Mouse (Mus musculus) cortical plate, adult 2 months (tissue): ENCODE results near the gene Gstt3. TPM values are rescaled to one million over a fixed set of nuclear protein-coding genes. Genes with fewer than 3 reads are reported as not detected.

Experiments used
- H3K27ac ChIP-seq: fragments of 200-500 bp; 2 replicates; pipeline ENCODE4 v1.5.1; 2012; ENCODE audit warnings: low read length, control low read depth, inconsistent platforms; ENCODE audit not compliant: insufficient read depth
- H3K4me1 ChIP-seq: fragments of 200-500 bp; 2 replicates; pipeline ENCODE4 v1.6.1; 2011; ENCODE audit warnings: low read length; ENCODE audit not compliant: control insufficient read depth, insufficient read depth
- H3K4me3 ChIP-seq: fragments of 200-500 bp; 2 replicates; pipeline ENCODE4 v1.5.1; 2011; ENCODE audit warnings: mild to moderate bottlenecking, low read length, control low read depth; ENCODE audit not compliant: insufficient read depth
- CTCF ChIP-seq: fragments of 200-500 bp; IDR thresholded peaks from 2 replicates; pipeline ENCODE4 v1.5.1; 2011; ENCODE audit warnings: mild to moderate bottlenecking, control low read depth, low read length; ENCODE audit not compliant: insufficient read depth; ENCODE audit errors: extremely low read depth
- POLR2A ChIP-seq: fragments of 200-500 bp; IDR thresholded peaks from 2 replicates; pipeline ENCODE4 v1.6.1; 2011; ENCODE audit warnings: mild to moderate bottlenecking, low read length, control low read depth; ENCODE audit not compliant: insufficient read depth; ENCODE audit errors: extremely low read depth
- polyA plus RNA-seq: library from polyadenylated mRNA; depleted of rRNA; stranded (reverse); fragments of >200 nt; gene quantifications from 2 replicates; pipeline ENCODE4 v1.2.3, GENCODE M21; 2012; rRNA removed

The Gstt3 gene
- 4.1 and 4.7 TPM in 2 replicates for polyA plus RNA-seq

DNA sequence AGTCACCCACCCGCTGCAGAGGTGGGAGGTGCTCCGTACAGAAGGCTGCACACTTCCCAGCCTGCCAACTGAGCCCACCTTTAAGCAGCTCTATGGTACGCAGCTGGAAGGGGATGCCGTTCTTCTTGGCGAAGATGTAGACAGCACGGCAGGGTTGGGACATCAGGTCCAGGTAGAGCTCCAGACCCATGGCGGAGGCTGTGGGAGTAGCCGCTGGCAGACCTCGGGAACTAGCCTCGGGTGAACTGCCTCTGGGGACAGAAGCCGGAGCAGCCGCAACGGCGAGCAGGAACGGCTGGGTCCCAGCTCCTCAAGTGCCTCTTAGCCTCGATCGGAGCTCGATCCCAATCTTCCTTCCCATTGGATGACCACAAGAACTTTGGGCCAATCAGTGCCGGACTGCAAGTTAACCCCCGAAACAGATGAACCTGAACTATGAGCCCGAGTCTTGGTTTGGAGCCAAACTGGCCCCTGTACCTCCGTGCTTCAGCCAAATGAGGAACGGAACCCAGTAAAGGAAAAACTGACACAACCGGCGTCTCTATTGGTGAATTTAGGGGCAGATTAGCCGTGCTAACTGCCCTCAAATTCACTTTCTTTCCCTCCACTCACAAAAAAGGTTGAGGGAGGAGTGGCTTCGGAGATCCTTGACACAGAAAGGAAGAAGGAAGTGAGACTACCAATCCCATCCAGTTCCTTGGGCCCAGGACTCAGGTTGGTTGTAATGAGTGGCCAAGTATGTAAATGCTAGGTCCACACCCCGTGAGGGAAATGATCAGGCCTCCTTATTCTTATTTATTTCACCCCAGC is at the start of gene Gstt3, which contains the start of gene Gm20441:
Gene Gstt3, minus strand, starts transcription at position 646 of the 810 bp plus-strand sequence.
Gene Gm20441, minus strand, starts transcription at position 186 of the 810 bp plus-strand sequence.
- Histone ChIP-seq H3K27ac (no peak within 1 kb of the TSS), H3K4me3 (peak within 1 kb of the TSS; percentile 34), H3K4me1 (no peaks in the 10 kb centered on the region)
- TF ChIP-seq CTCF (no peak), POLR2A (no peak)

DNA sequence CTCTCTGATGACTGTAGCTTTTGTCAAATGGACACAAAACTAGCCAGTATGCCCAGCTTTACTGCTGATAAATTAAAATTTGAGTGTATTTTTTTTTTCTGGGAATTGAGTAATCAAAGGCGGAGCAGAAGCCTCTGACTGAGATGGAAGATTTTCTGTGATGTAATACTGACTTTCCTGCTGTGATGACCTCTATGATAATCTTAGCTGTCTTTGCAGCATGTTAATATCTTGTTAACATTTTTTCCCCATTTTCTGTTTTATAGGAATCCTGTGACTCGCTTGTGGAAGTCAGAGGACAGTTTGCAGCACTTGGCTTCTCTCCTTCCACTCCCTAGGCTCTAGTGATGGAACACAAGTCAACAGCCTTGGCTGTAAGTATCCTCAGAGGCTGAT is 49.1 kb upstream of the Gstt3 start:
- no peaks in the 10 kb centered on the region for H3K4me1 ChIP-seq
- no peak for TF ChIP-seq CTCF
- no peak for TF ChIP-seq POLR2A
- no peak overlapping the region for H3K27ac ChIP-seq
- H3K4me3 ChIP-seq: no peak overlapping the region

DNA sequence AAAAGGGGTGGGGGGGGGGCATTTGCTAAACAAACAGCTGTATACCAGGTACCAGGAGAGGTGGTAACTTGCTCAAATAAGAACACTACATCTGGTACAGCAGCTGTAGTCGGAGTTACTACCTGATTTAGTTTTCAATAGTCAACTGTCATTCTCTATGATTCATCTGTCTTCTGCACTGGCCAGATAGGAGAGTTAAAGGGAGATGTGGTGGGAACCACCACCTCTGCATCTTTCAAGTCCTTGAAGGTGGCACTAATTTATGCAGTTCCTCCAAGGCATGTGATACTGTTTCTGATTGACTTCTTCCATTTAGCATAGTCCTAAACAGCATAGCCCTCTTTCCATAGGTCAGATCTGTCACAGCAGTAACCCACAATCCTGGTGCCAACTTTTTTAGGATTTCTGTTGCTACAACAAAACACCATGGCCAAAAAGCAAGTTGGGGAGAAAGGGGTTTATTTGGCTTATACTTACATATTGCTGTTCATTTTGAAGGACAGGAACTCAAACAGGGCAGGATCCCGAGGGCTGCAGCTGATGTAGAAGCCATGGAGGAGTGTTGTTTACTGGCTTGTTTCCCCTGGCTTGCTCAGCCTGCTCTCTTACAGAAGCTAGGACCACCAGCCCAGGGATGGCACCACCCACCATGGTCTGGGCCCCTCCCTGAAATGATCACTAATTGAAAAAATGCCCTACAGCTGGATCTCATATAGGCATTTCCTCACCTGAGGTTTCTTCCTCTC is 48.5 kb upstream of the Gstt3 start:
- Histone ChIP-seq H3K4me1 (no peaks in the 10 kb centered on the region), H3K27ac (no peak overlapping the region), H3K4me3 (no peak overlapping the region)
- TF ChIP-seq POLR2A (no peak), CTCF (no peak)

DNA sequence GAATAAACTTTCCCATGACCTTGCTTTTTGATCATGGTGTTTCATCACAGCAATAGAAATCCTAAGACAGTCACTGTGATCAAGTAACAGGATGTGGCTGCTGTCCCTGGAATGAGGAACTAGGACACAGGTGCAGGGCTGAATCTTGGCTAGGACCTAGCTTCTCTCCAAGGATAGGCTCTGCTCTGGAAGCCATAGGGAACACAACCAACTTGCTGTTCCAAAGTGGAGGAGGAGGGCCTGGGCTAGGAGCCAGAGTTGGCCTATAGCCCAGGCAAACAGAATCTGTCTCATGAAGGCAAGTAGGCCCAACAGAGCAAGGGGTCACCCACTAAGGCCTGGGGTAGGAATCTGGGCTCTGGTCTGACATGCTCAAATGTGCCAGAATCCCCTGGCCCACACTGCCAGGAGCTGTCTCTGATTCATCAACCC is 47.3 kb upstream of the Gstt3 start:
- no peak for TF ChIP-seq POLR2A
- Histone ChIP-seq H3K4me1 (no peaks in the 10 kb centered on the region), H3K27ac (no peak overlapping the region), H3K4me3 (no peak overlapping the region)

DNA sequence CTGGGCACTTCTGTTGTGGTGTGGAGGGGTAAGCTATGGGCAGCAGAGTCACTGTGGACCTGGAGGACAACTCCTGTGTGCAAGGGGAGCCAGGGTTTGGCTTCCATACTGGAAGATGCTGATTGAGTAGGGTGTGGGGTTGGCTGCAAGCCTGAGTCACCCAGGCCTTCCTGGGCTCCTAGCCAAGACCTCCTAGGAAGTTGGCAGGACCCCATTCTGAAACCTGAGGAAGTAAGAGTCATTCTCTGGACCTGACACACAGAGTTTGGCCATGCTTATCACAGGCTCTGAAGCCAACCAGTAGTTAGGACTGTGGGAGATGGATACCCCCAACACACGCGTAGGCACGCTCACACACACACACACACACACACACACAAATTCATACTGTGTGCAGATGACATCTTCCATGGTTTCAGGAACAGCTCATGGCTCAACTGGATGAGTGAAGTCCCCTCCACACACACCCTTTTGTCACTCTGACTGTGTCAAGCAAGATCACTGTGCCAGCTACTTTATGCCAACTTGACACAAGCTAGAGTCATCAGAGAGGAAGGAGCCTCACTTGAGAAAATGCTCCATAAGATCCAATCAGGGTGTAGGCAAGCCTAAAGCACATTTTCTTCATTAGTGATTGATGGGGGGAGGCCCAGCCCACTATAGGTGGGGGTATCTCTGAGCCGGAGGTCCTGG is 46.6 kb upstream of the Gstt3 start:
- Histone ChIP-seq H3K4me3 (no peak overlapping the region), H3K4me1 (no peaks in the 10 kb centered on the region), H3K27ac (no peak overlapping the region)
- no peak for TF ChIP-seq POLR2A
- no peak for TF ChIP-seq CTCF

DNA sequence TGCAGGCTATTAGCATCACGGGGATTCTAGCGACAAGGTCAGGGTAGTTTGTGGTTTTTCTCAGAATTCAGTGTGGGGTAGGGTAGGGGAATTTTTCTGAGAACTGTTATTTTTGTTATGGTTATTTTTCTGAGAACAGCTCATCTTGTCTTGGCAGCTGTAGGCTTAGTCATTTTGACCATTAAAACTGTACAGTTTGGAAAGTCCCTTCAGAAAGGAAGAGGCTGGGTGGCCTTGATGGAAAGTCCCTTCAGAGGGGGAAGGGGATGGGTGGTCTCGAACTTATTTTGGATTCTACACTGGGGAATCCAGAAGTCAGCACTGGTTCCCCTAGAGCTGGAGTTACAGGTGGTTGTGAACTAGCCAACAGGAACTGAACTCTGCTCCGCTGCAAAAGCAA is 43.3 kb upstream of the Gstt3 start:
- TF ChIP-seq POLR2A: no peak
- TF ChIP-seq CTCF: no peak
- Histone ChIP-seq H3K27ac (no peak overlapping the region), H3K4me3 (no peak overlapping the region), H3K4me1 (no peaks in the 10 kb centered on the region)

DNA sequence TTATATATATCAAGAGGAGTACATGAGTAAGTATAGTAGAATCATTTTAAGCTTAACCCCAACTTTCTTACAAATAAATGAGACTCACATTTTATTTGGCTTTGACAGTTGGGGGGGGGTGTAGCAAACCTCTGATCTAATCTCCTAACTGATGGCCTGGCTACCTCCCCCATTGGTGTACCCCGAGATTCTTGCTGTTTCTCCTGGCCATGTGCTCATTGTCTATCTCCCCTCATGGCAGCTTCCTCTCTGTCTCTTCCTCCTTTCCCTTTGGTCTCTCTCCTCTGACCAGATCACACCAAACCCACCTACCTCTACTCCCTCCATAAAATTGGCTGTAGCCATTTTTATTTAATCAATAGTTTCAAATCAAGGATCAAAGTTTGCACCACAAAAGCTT is 42.6 kb upstream of the Gstt3 start:
- Histone ChIP-seq H3K4me3 (no peak overlapping the region), H3K4me1 (no peaks in the 10 kb centered on the region), H3K27ac (no peak overlapping the region)
- no peak for TF ChIP-seq POLR2A
- no peak for TF ChIP-seq CTCF

DNA sequence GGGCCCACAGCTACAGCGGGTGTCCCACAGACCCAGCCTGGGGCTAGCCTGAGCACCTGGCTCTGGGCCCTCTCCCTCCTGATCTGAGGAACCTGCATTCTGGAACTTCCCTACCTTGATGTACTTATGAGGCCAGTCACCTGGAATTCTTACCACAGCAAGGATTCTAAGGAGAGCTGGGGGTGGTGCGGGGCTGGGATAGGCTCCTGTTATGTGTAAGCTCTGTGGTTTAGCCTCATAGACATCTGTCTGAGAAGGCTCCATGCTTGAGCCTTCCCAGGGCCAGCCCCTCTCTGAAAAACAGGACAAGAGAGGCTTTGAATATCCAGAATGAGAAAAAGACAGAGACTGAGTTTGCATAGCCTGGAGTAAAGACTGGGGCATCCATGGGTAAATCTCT is 41.2 kb upstream of the Gstt3 start, which contains the start of gene Gstt4:
Gene Gstt4, minus strand, starts transcription at position 101 of the 400 bp plus-strand sequence.
- Histone ChIP-seq H3K27ac (no peak within 1 kb of the TSS), H3K4me1 (no peaks in the 10 kb centered on the region), H3K4me3 (no peak within 1 kb of the TSS)
- TF ChIP-seq CTCF (no peak), POLR2A (no peak)

DNA sequence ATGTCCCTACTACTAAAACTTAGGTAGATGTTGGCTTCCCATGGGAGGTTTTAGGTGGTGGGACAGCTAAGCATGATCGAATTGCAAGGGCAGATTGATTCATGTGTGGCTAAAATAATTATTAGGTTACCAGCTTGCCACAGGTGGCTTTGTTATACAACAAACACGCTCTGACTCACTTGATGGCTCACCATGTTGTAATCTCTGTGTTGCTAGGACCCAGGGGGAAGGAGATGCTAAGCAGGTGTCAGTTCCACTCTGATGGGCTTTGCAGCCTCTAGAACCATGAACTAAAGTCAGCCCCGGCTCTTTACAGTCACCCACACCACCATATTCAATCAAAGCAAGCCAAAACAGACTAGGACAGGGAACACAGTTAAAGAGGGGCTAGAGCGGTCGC is 38.7 kb upstream of the Gstt3 start:
- TF ChIP-seq POLR2A (no peak), CTCF (no peak)
- Histone ChIP-seq H3K4me3 (no peak overlapping the region), H3K4me1 (no peaks in the 10 kb centered on the region)

More for the DNA sequence above, 38.7 kb upstream of the Gstt3 start:
- no peak overlapping the region for H3K27ac ChIP-seq
